Mouse (Mus musculus) hindbrain, embryonic 10.5 days (tissue): ENCODE data around the gene Cyp2c29. TPM values are rescaled to one million over a fixed set of nuclear protein-coding genes. Genes with fewer than 3 reads are reported as not detected.
"Not testable (repeated sequence)": the region's sequence is repeated elsewhere in the genome, so short reads cannot be mapped to it uniquely, and the experiment has no call there.

Experiments used
- DNase-seq: peaks from one replicate; pipeline ENCODE4 v3.0.0-alpha.2; 2017; ENCODE audit warnings: low spot score
- H3K27ac ChIP-seq: fragments of 300-500 bp; sonication (generic); 2 replicates; pipeline ENCODE4 v1.5.1; 2016; ENCODE audit warnings: mild to moderate bottlenecking, moderate library complexity
- H3K27me3 ChIP-seq: fragments of 300-500 bp; sonication (generic); 2 replicates; pipeline ENCODE4 v1.6.1; 2016; ENCODE audit warnings: mild to moderate bottlenecking; ENCODE audit not compliant: poor library complexity, insufficient read depth, severe bottlenecking
- H3K36me3 ChIP-seq: fragments of 300-500 bp; sonication (generic); 2 replicates; pipeline ENCODE4 v1.6.1; 2016; ENCODE audit warnings: mild to moderate bottlenecking, moderate library complexity
- H3K4me1 ChIP-seq: fragments of 300-500 bp; sonication (generic); replicated peaks from 2 replicates; pipeline ENCODE4 v1.6.1; 2016; ENCODE audit warnings: mild to moderate bottlenecking
- H3K4me3 ChIP-seq: fragments of 300-500 bp; sonication (generic); 2 replicates; pipeline ENCODE4 v1.5.1; 2016; ENCODE audit warnings: mild to moderate bottlenecking, moderate library complexity
- H3K9me3 ChIP-seq: fragments of 300-500 bp; sonication (generic); 2 replicates; pipeline ENCODE4 v1.6.1; 2016; ENCODE audit warnings: mild to moderate bottlenecking, moderate library complexity
- WGBS: fragments of 180-500 bp; shearing (Covaris S2); methylation state at CpG from one replicate; pipeline ENCODE4 v1.1.7; 2016; 5-methylcytosine and 5-hydroxymethylcytosine counted together
- polyA plus RNA-seq: library from polyadenylated mRNA; unstranded; fragments of >200 nt; fragmentation: Nextera tagmentation; extraction: Ambion mirVana; gene quantifications from 2 replicates; pipeline ENCODE4 v1.2.1, GENCODE M21; 2016

Gene Cyp2c29
- not detected in 2 replicates for polyA plus RNA-seq

- DNase-seq = not testable (repeated sequence)
- no CpG with 5 or more reads among the region's 1 CpGs for WGBS
These were observed at the start of gene Cyp2c29 for GRCm38 (mm10) chr19:39269105-39269504. Gene Cyp2c29, plus strand, starts transcription at chr19:39269405.

GRCm38 (mm10) chr19:39267036-39267435 is 2.2 kb upstream of the Cyp2c29 start:
- not testable (repeated sequence) for H3K27ac ChIP-seq, H3K27me3 ChIP-seq, H3K4me1 ChIP-seq, H3K9me3 ChIP-seq, H3K36me3 ChIP-seq, DNase-seq, H3K4me3 ChIP-seq
- 78% methylated on average over 2 of the region's 2 CpGs for WGBS

More at GRCm38 (mm10) chr19:39269105-39269504, at the start of gene Cyp2c29:
- H3K9me3 ChIP-seq, H3K27me3 ChIP-seq, H3K36me3 ChIP-seq, H3K4me1 ChIP-seq, H3K4me3 ChIP-seq, H3K27ac ChIP-seq: not testable (repeated sequence)

- no peak for DNase-seq
- no peak overlapping the region for H3K27ac ChIP-seq
- no peak overlapping the region for H3K4me3 ChIP-seq
- no peaks in the 10 kb centered on the region for H3K36me3 ChIP-seq
- H3K9me3 ChIP-seq = peaks cover 22% of the 10 kb centered on the region
- no peaks in the 10 kb centered on the region for H3K27me3 ChIP-seq
- H3K4me1 ChIP-seq = no peaks in the 10 kb centered on the region
These were observed 13.6 kb downstream of the Cyp2c29 start for GRCm38 (mm10) chr19:39282801-39283200.

- no peak for DNase-seq
- Histone ChIP-seq H3K27me3 (no peaks in the 10 kb centered on the region), H3K9me3 (peaks cover 37% of the 10 kb centered on the region), H3K4me1 (no peaks in the 10 kb centered on the region), H3K4me3 (no peak overlapping the region), H3K36me3 (no peaks in the 10 kb centered on the region), H3K27ac (no peak overlapping the region)
These were observed 16.4 kb downstream of the Cyp2c29 start for GRCm38 (mm10) chr19:39285637-39286036.

GRCm38 (mm10) chr19:39286825-39287224 is 17.6 kb downstream of the Cyp2c29 start:
- Histone ChIP-seq H3K4me3 (no peak overlapping the region), H3K27ac (no peak overlapping the region), H3K27me3 (no peaks in the 10 kb centered on the region), H3K36me3 (no peaks in the 10 kb centered on the region), H3K9me3 (peaks cover 37% of the 10 kb centered on the region), H3K4me1 (no peaks in the 10 kb centered on the region)
- 80% methylated on average over 4 of the region's 4 CpGs for WGBS
- DNase-seq = no peak

GRCm38 (mm10) chr19:39288978-39289377 is 19.8 kb downstream of the Cyp2c29 start:
- WGBS = 77% methylated on average over 3 of the region's 3 CpGs
- Histone ChIP-seq H3K9me3 (peaks cover 44% of the 10 kb centered on the region), H3K4me1 (no peaks in the 10 kb centered on the region), H3K36me3 (no peaks in the 10 kb centered on the region), H3K4me3 (no peak overlapping the region), H3K27me3 (no peaks in the 10 kb centered on the region), H3K27ac (no peak overlapping the region)
- DNase-seq = no peak

Other genes starting within 250 kb of the Cyp2c29 start
- gene Cyp2c65, start 208.4 kb upstream of the Cyp2c29 start, polyA plus RNA-seq = not detected in 2 replicates
- not detected in 2 replicates for gene Cyp2c66, start 155.5 kb upstream of the Cyp2c29 start, polyA plus RNA-seq
- gene Cyp2c38, start 193.7 kb downstream of the Cyp2c29 start, polyA plus RNA-seq = not detected in 2 replicates
- gene Cyp2c39, start 241.5 kb downstream of the Cyp2c29 start, polyA plus RNA-seq = not detected in 2 replicates